Mouse (Mus musculus): ENCODE measurements around the gene Gm21093.
"Not testable (repeated sequence)": the region's sequence is repeated elsewhere in the genome, so short reads cannot be mapped to it uniquely, and the experiment has no call there.

The Gm21093 gene

DNA sequence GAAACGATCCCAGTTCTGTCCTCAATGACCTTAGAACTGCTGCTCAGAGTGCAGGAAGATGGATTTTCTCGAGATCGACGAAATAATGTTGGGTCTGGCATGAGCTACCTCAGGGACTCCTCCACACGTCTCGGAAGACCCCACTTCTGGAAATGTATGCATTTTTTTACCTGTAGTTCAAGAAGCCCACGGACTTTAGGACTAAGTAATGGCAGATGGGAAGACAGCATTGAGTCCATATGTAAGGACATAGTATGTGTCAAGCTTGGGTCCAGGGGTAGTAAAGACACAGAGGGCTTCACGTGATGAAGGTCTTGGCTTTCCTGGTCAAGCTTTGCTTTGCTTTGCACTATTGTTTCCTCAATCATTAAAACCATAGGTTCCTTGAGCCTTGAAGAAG, at the start of gene Gm21093:
TSS of gene Gm21093 (minus strand) at position 101 of the 400 bp plus-strand sequence.
- not testable (repeated sequence) for DNase-seq
